In the genomic region with DNA sequence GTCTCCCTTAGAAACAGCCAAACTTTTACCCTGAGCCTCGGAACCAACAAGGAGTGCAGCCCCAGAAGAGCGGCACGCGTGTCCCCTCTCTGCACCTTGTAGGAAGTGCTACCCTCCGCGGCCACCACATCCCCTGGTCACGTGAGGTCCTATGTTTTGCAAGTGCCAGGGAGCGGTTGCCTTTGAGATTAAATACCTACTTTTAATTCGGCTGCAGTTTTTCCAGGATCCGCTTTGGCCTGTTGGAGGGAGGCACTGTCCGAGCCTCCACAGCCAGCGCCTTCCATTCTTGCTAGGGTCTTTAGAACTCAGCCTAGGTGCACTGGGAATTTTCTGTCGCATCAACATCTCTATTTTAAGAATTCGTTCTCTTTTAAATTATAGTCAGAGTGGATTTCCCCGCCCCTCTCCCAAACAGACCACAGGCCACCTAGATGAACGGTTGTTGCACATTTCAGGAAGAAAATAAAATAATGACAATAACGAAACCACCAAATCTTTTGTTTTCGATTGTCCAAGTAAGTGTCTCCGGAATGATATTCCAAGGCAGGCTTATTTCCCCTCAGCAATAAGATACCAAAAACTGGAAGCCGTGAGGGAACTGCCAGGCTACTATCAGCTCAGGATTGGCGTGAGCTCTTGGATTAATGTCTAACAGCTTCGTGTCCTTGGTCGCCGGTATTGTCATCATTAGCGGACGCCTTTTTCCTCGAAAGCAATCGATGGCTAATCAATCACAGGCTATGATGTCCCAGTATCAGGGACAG, we compare ENCODE assay signal across 9 mouse cellular contexts. TPM values are rescaled to one million over a fixed set of nuclear protein-coding genes. Genes with fewer than 3 reads are reported as not detected.
DNase-seq lines count a peak whose midpoint lies in the region; ATAC-seq and TF ChIP-seq lines count a peak whose summit lies in the region.
"Had no signal": no experiment of that assay in that cellular context is flagged by ENCODE, and none has a peak within 500 bp of the region (broad histone marks: within the 10 kb centered on the region; RNA-seq: fewer than 3 reads in every experiment).

No protein-coding gene starts in this region.

- WGBS in forebrain, embryonic 10.5 days, result 1% methylated on average over 28 of the region's 28 CpGs
- 3% methylated on average over 28 of the region's 28 CpGs for WGBS in forebrain, embryonic 11.5 days
- 1% methylated on average over 28 of the region's 28 CpGs for WGBS in embryonic facial prominence, embryonic 11.5 days
- WGBS in hindbrain, embryonic 16.5 days, result 3% methylated on average over 28 of the region's 28 CpGs
- WGBS in lung, adult 2 months, result 19% methylated on average over 28 of the region's 28 CpGs
- 2% methylated on average over 28 of the region's 28 CpGs for WGBS in neural tube, embryonic 13.5 days

- peak; percentile 25; the same call in 1 of the 2 replicates for TF ChIP-seq POLR2A in lung, adult 2 months (IDR thresholded peaks at IDR 0.05; ENCODE audit: borderline replicate concordance, extremely low read depth, low read depth, low read length)

- H3K4me1 ChIP-seq in forebrain, embryonic 10.5 days, result peaks cover 18% of the 10 kb centered on the region
- peaks cover 4% of the 10 kb centered on the region; the same call in 1 of the 2 replicates for H3K4me1 ChIP-seq in forebrain, embryonic 11.5 days (replicated peaks; ENCODE audit: control insufficient read depth, insufficient read depth, low read length)
- peaks cover 5% of the 10 kb centered on the region; the same call in 1 of the 2 replicates for H3K4me1 ChIP-seq in embryonic facial prominence, embryonic 11.5 days (ENCODE audit: control insufficient read depth, insufficient read depth, low read length)
- peaks cover 12% of the 10 kb centered on the region for H3K4me1 ChIP-seq in hindbrain, embryonic 16.5 days (ENCODE audit: control insufficient read depth, insufficient read depth, low read depth, low read length)
- H3K4me1 ChIP-seq in lung, adult 2 months (ENCODE audit: control insufficient read depth, insufficient read depth, low read length), result peaks cover 12% of the 10 kb centered on the region
- H3K4me1 ChIP-seq in neural tube, embryonic 13.5 days (replicated peaks), result peaks cover 15% of the 10 kb centered on the region

- H3K36me3 ChIP-seq in forebrain, embryonic 10.5 days (replicated peaks), result no peaks in the 10 kb centered on the region
- no peaks in the 10 kb centered on the region for H3K36me3 ChIP-seq in forebrain, embryonic 11.5 days (ENCODE audit: control insufficient read depth, insufficient read depth, low read length)
- no peaks in the 10 kb centered on the region for H3K36me3 ChIP-seq in embryonic facial prominence, embryonic 11.5 days (replicated peaks; ENCODE audit: control insufficient read depth, insufficient read depth, low read depth, low read length)
- no peaks in the 10 kb centered on the region for H3K36me3 ChIP-seq in hindbrain, embryonic 16.5 days (ENCODE audit: control insufficient read depth, insufficient read depth, low read length)
- no peaks in the 10 kb centered on the region for H3K36me3 ChIP-seq in neural tube, embryonic 13.5 days

- H3K27me3 ChIP-seq in forebrain, embryonic 10.5 days (ENCODE audit: poor library complexity, severe bottlenecking), result peaks cover 99% of the 10 kb centered on the region
- H3K27me3 ChIP-seq in forebrain, embryonic 11.5 days (ENCODE audit: control insufficient read depth, insufficient read depth, low read length), result peaks cover 85% of the 10 kb centered on the region
- H3K27me3 ChIP-seq in embryonic facial prominence, embryonic 11.5 days (ENCODE audit: control insufficient read depth, insufficient read depth, low read length), result peaks cover 61% of the 10 kb centered on the region
- H3K27me3 ChIP-seq in hindbrain, embryonic 16.5 days (replicated peaks; ENCODE audit: control insufficient read depth, insufficient read depth, low read length), result peaks cover 47% of the 10 kb centered on the region
- H3K27me3 ChIP-seq in neural tube, embryonic 13.5 days, result peaks cover 95% of the 10 kb centered on the region
- H3K27me3 ChIP-seq: Patski had no signal

- H3K27ac ChIP-seq in forebrain, embryonic 10.5 days, result no peak overlapping the region
- H3K27ac ChIP-seq in forebrain, embryonic 11.5 days (ENCODE audit: low read depth, low read length), result no peak overlapping the region
- no peak overlapping the region for H3K27ac ChIP-seq in embryonic facial prominence, embryonic 11.5 days (replicated peaks; ENCODE audit: low read depth, low read length)
- no peak overlapping the region for H3K27ac ChIP-seq in hindbrain, embryonic 16.5 days (ENCODE audit: low read depth, low read length)
- no peak overlapping the region for H3K27ac ChIP-seq in neural tube, embryonic 13.5 days (replicated peaks)

- ATAC-seq in forebrain, embryonic 11.5 days (replicated peaks; ENCODE audit: low FRiP score), result no peak
- no peak for ATAC-seq in embryonic facial prominence, embryonic 11.5 days (replicated peaks; ENCODE audit: insufficient number of reproducible peaks, low FRiP score, low TSS enrichment, low read depth)
- no peak for ATAC-seq in hindbrain, embryonic 16.5 days
- ATAC-seq in neural tube, embryonic 13.5 days (ENCODE audit: low read depth), result no peak
- ATAC-seq: Patski had no signal

- no peak overlapping the region for H3K9ac ChIP-seq in forebrain, embryonic 11.5 days (ENCODE audit: low read length)
- H3K9ac ChIP-seq in embryonic facial prominence, embryonic 11.5 days (replicated peaks; ENCODE audit: low read length), result no peak overlapping the region
- no peak overlapping the region for H3K9ac ChIP-seq in hindbrain, embryonic 16.5 days (ENCODE audit: low read depth, low read length)
- no peak overlapping the region for H3K9ac ChIP-seq in neural tube, embryonic 13.5 days

- no peak overlapping the region for H3K4me2 ChIP-seq in forebrain, embryonic 11.5 days (ENCODE audit: low read depth, low read length, severe bottlenecking)
- no peak overlapping the region; the same call in 1 of the 2 replicates for H3K4me2 ChIP-seq in embryonic facial prominence, embryonic 11.5 days (ENCODE audit: low read depth, low read length)
- H3K4me2 ChIP-seq in hindbrain, embryonic 16.5 days (ENCODE audit: low read length), result peak overlapping the region; percentile 66
- peak overlapping the region; percentile 59 for H3K4me2 ChIP-seq in neural tube, embryonic 13.5 days

- H3K9me3 ChIP-seq in forebrain, embryonic 10.5 days, result no peaks in the 10 kb centered on the region
- H3K9me3 ChIP-seq in forebrain, embryonic 11.5 days (ENCODE audit: control insufficient read depth, low read length), result no peaks in the 10 kb centered on the region
- no peaks in the 10 kb centered on the region for H3K9me3 ChIP-seq in embryonic facial prominence, embryonic 11.5 days (replicated peaks; ENCODE audit: control insufficient read depth, low read length)
- no peaks in the 10 kb centered on the region for H3K9me3 ChIP-seq in hindbrain, embryonic 16.5 days (ENCODE audit: control insufficient read depth, low read length)
- H3K9me3 ChIP-seq in neural tube, embryonic 13.5 days, result no peaks in the 10 kb centered on the region

- DNase-seq in forebrain, embryonic 10.5 days (ENCODE audit: extremely low spot score, low spot score), result no peak
- DNase-seq in forebrain, embryonic 11.5 days (ENCODE audit: low spot score), result no peak
- DNase-seq in embryonic facial prominence, embryonic 11.5 days (ENCODE audit: low spot score), result peak; percentile 24
- no peak for DNase-seq in lung, adult 2 months
- DNase-seq in urinary bladder, adult 2 months (ENCODE audit: low spot score), result no peak
- DNase-seq in left cerebral cortex, postnatal 14 days (ENCODE audit: low spot score in 2 of 2), result no peak

- peak overlapping the region; percentile 63 for H3K4me3 ChIP-seq in forebrain, embryonic 10.5 days
- no peak overlapping the region for H3K4me3 ChIP-seq in forebrain, embryonic 11.5 days (ENCODE audit: low read depth, low read length)
- no peak overlapping the region for H3K4me3 ChIP-seq in embryonic facial prominence, embryonic 11.5 days (ENCODE audit: low read depth, low read length)
- H3K4me3 ChIP-seq in hindbrain, embryonic 16.5 days (ENCODE audit: low read length), result peak overlapping the region; percentile 46; the same call in 1 of the 2 replicates
- H3K4me3 ChIP-seq in lung, adult 2 months (replicated peaks; ENCODE audit: extremely low read depth, low read depth, low read length), result peak overlapping the region; percentile 50
- H3K4me3 ChIP-seq in neural tube, embryonic 13.5 days, result peak overlapping the region; percentile 43

- intact Hi-C loops in left cerebral cortex, postnatal 14 days (cut with DNase I), result no loop called here

- no peak for TF ChIP-seq CTCF in lung, adult 2 months (IDR thresholded peaks at IDR 0.05; ENCODE audit: insufficient read depth, low read length)

RNA-seq across cellular contexts. Expression of a gene that starts 1.1 kb away (rescaled TPM):
- 3.2 and 3.3 TPM in 2 replicates for polyA plus RNA-seq in forebrain, embryonic 10.5 days (2016; fragmentation: Nextera tagmentation; extraction: Ambion mirVana)
- polyA plus RNA-seq in forebrain, embryonic 11.5 days (2014; fragmentation: Nextera tagmentation; extraction: Ambion mirVana), result 3.0 and 4.6 TPM in 2 replicates
- 4.6 and 5.3 TPM in 2 replicates for polyA plus RNA-seq in embryonic facial prominence, embryonic 11.5 days (2014; fragmentation: Nextera tagmentation; extraction: Ambion mirVana)
- polyA plus RNA-seq in hindbrain, embryonic 16.5 days (2015; fragmentation: Nextera tagmentation; extraction: Ambion mirVana), result 2.3 and 2.4 TPM in 2 replicates
- polyA plus RNA-seq in lung, adult 2 months (2012; rRNA removed), result 72.0 and 77.7 TPM in 2 replicates
- polyA plus RNA-seq in neural tube, embryonic 13.5 days (2015; fragmentation: Nextera tagmentation; extraction: Ambion mirVana), result 4.1 and 5.1 TPM in 2 replicates
- 3.6 and 4.3 TPM in 2 replicates for polyA plus RNA-seq in urinary bladder, adult 2 months (2012; rRNA removed)
- total RNA-seq in left cerebral cortex, postnatal 14 days (2021), result 1 to 10 TPM in 1 of 2 experiments, under 1 TPM in 1; 0.64 to 1.4 TPM

Comparison
In these comparisons a context has a peak if more than half of its experiments do, and no peak if none do; other contexts are left out.
1. H3K4me3 ChIP-seq: peak in forebrain, embryonic 10.5 days (single experiment), hindbrain, embryonic 16.5 days (single experiment), lung, adult 2 months (single experiment) and neural tube, embryonic 13.5 days (single experiment); none in forebrain, embryonic 11.5 days (single experiment) and embryonic facial prominence, embryonic 11.5 days (single experiment).
2. H3K4me2 ChIP-seq: peak in hindbrain, embryonic 16.5 days (single experiment) and neural tube, embryonic 13.5 days (single experiment); none in forebrain, embryonic 11.5 days (single experiment) and embryonic facial prominence, embryonic 11.5 days (single experiment).
3. RNA of a gene that starts 1.1 kb away (polyA plus RNA-seq): 72.0 to 77.7 TPM in lung, adult 2 months; 4.6 to 5.3 TPM in embryonic facial prominence, embryonic 11.5 days, 3.0 to 4.6 TPM in forebrain, embryonic 11.5 days, 4.1 to 5.1 TPM in neural tube, embryonic 13.5 days, 3.6 to 4.3 TPM in urinary bladder, adult 2 months, 3.2 to 3.3 TPM in forebrain, embryonic 10.5 days and 2.3 to 2.4 TPM in hindbrain, embryonic 16.5 days; every median in the first group is over 10 times any median in the second.